Mouse (Mus musculus) right cerebral cortex, postnatal 4 days (tissue): ENCODE measurements around the gene Tbxa2r.
A peak's percentile ranks its signal among the peaks of the same experiment; 100 is the strongest.

Source experiments
- DNase-seq: peaks from one replicate; pipeline ENCODE4 v3.0.0-alpha.2; 2022

The Tbxa2r gene

DNA sequence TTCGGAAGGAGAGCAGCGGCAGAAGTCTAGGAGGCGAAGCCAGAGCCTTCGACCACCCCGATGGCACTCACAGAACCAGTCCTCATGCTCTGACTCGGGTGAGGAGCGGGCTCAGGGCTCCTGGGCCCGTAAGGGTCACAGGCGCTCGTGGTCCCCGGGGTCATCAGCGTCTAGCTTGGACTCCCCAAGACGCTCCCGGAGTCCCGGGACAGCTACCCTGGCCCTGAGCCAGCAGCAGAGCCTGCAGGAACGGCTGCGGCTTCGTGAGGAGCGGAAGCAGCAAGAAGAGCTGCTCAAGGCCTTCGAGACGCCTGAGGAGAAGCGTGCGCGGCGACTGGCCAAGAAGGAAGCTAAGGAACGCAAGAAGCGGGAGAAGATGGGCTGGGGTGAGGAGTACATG lies 6.1 kb upstream of the Tbxa2r start:
- no peak for DNase-seq

GRCm38 (mm10) chr10:81323141-81323775 lies 5.3 kb upstream of the Tbxa2r start:
- no peak for DNase-seq

GRCm38 (mm10) chr10:81323791-81324530 lies 4.6 kb upstream of the Tbxa2r start:
- no peak for DNase-seq

DNA sequence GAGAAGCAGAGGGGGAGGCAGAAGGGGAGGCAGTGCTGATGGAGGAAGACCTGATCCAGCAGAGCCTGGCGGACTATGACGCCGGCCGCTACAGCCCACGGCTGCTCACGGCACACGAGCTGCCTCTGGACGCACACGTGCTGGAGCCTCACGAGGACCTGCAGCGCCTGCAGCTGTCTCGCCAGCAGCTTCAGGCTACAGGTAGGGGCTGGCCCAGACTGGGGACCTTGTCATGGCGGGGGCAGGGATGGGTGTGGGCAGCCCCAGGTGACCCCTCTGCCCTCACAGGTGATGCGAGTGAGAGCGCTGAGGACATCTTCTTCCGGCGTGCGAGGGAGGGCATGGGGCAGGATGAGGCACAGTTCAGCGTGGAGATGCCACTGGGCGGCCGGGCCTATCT lies 3.4 kb upstream of the Tbxa2r start:
- DNase-seq: no peak

DNA sequence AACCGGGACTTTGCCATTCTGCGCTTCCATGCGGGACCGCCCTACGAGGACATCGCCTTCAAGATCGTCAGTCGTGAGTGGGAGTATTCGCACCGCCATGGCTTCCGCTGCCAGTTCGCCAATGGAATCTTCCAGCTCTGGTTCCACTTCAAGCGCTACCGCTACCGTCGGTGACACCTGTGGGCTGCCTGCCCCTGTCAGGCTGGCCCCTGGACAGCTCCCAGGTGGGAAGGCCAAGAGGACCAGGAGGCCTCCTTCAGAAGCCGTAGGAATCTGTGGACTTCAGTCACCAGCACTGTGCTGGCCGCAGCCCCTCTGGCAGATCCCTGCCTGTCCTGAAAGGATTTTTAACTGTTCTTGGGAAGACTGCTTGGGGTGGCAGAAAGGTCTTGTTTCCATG lies 2.8 kb upstream of the Tbxa2r start:
- no peak for DNase-seq

DNA sequence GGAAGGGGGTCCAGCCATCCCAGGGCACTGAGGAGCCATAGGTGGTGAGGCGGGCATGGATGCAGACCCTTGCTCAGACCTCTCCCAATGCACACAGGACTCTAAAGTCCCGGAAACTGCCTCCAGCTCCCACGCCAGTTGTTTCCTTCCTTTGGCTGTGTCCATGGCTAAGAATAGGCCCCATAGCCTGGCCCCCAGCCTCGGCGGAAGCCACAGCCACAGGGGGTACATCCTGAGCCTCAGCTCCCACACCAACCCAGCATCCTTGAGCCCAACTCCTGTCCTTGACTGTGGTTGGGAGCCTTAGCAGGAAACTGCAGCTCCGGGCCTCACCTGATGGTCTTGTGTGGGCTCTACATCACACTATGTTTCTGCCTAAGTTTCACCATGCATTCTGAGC lies 1.7 kb upstream of the Tbxa2r start:
- no peak for DNase-seq

GRCm38 (mm10) chr10:81327959-81328358 lies 572 bp upstream of the Tbxa2r start:
- no peak for DNase-seq

DNA sequence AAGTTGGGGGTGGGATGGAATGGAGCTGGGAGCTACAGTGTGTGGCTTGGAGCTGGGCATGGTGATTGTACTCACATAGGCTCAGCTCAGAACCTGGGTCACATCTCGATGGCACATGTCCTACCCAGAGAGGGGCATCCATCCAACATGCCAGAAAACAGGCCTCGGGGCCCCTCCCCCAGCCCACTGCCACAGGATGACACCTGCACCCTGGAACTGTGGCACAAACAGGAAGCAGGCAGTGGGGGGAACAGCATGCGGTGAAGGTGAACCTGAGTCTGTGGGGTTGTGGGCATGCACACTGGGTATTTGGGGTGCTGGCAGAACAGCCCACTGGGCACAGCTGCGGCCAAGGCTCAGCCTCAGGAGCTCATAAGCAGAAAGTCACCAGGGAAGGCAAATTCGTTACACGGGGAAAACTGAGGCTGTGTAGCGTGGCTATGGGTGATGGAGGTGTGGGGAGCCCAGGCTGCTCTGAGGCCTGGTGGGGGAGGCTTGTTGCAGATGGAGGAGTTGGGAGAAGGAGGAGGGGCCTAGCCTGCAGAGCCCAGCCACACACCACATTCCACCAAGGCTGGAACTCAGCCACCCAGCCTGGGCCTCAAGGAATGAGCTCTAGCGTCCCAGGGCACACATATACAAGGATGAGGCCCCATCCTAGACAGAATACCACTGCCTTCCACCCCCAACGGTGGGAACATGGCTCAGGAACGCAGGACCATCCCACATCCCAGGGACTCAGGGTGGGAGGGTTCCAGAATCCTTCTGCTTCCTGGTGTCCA lies 854 bp downstream of the Tbxa2r start:
- DNase-seq: no peak

DNA sequence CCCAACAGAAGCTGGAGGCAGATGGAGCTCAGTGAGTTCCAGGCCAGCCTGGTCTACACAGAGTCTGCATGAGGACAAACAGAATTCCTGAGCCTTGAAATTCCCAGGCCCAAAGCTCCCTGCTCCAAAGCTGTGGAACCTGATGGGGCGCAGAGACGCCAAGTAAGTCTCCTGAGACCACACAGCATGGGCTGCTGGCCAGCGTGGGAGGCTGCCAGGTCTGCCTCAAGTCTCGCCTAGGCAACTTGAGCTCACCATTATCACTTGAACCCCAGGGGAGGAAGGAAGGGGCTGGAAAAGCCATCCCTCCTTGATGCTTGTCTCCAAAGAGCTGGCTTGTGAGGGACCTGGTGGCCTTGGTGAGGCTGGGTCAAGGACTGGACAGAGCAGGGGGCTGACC lies 1.5 kb downstream of the Tbxa2r start:
- DNase-seq: no peak

DNA sequence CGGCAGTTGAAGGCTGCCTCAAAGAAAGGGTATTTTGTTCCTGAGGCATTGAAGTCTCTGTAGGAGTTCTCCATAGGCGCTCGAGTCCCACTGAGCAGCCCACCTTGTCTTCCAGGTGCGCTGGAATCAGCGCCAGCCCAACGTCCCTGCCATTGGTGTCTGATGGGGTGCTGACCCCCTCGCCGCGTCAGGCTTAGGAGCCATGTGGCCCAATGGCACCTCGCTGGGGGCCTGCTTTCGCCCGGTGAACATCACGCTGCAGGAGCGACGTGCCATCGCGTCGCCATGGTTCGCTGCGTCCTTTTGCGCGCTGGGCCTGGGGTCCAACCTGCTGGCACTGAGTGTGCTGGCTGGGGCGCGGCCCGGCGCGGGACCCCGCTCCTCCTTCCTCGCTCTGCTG lies 3.7 kb downstream of the Tbxa2r start:
- DNase-seq: no peak

DNA sequence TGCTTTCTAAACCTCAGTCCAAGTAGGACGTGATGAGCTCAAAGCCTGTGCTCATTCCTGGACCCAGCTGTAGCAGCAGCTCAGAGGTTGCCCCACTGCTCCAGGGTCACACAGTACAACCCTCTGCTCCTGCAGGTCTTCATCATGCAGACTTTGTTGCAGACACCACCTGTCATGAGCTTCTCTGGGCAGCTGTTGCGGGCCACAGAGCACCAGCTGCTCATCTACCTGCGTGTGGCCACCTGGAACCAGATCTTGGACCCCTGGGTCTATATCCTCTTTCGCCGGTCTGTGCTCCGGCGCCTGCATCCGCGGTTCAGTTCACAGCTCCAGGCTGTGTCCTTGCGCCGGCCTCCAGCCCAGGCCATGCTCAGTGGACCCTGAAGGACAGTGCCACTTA lies 5.8 kb downstream of the Tbxa2r start:
- DNase-seq: no peak

DNA sequence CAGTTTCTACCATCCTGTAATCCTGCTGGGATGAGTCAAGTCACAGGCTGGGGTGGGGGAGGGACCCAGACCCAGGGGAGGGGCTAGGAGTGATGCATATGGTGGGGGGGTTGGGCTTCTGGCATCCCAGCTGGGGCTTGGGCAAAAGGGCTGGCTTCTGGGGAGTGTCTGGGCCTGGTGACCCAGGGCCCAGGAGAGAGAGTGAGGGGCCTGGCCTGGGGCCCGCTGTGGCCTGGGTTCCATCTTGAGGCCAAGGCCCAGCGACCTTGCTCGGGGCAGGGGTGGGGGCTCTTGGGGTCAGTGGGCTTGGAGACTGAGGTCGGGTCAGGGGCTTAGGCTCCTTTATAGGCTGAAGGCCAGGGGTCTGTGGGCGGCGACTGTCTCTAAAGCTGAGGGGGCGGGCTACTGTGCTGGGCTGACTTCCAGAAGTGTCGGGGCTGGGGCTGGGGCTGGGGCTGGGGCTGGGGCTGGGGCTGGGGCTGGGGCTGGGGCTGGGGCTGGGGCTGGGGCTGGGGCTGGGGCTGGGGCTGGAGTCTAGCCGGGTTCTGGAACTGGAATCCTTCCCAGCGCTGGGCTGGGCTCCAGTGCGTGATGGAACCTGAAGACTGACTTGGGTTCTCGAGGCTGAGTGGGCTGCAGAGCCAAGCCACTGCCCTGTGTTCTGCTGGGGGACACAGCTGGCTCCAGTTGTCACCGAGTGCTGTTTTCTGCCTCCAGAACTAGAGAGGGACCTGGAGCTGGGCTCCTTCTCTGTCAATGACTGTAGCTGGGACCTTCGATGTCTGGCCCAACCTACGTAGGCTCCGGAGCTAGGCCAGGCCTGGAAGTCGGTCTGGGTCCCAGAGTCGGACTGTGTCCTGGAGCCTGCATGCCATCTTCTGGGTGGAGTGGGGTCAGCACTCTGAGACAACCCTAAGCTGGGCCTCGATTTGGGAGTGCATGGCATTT lies 7.1 kb downstream of the Tbxa2r start:
- DNase-seq: no peak

- no peak for DNase-seq
Observed at GRCm38 (mm10) chr10:81336558-81336957, 8.0 kb downstream of the Tbxa2r start.

DNA sequence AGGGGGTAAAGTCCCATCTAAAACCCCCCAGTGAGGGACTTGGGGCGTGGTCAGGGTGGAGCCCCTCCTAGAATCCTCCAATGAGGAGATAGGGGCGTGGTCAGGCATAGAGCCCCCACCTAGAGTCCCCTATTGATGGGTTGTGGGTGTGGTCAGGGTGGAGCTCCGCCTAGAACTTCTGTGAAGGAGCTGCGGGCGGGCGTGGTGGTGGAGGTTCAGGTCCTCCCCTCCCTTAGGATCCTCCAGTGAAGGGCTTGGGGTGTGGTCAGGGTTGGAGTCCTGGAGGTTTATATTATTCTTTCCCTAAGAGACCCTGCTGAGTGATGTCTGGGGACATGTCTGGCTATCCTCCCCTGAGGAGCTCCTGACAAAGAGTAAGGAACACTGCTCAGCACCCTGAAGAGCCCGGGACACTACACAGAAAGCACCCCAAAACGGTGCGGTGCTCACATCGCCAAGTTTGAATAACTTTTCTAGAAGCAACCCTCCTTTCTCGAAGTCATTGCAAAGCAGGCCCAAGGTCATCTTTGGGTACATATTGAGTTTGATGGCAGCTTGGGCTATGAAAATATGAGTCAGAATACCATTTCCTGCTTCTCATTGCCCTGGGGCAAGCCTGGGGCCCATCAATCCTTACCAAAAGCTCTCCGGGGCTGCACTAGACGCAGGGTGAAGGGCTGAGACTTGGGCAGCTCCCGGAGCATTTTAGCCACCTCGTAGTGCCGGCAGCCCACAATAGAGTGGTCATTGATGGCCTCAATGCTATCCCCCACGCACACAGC lies 12.2 kb downstream of the Tbxa2r start:
- no peak for DNase-seq

- peak; percentile 70 for DNase-seq
Observed at GRCm38 (mm10) chr10:81341333-81341949, 12.9 kb downstream of the Tbxa2r start.

- no peak for DNase-seq
Observed at GRCm38 (mm10) chr10:81342686-81343505, 14.4 kb downstream of the Tbxa2r start, which contains the start of gene Gipc3. TSS of gene Gipc3 (minus strand) at chr10:81343266.

- no peak for DNase-seq
Observed at GRCm38 (mm10) chr10:81344421-81345161, 16.1 kb downstream of the Tbxa2r start.

DNA sequence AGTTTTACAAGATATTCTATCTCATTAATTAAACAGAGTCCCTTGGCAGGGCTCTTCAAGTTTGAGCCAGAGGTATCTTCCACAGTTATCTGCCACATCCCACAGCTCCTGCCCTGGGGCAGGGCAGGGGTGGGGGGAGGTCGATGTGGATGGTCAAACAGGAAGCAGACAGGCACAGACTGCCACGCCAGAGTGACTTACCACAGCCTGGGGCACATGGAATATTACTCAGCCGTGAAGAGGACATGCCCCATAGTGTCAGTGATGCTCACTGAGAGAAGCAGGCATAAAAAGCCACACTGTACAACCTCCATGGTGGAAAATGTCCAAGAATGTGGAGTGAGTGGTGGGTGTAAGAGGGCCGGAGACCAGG lies 16.6 kb downstream of the Tbxa2r start:
- DNase-seq: no peak

DNA sequence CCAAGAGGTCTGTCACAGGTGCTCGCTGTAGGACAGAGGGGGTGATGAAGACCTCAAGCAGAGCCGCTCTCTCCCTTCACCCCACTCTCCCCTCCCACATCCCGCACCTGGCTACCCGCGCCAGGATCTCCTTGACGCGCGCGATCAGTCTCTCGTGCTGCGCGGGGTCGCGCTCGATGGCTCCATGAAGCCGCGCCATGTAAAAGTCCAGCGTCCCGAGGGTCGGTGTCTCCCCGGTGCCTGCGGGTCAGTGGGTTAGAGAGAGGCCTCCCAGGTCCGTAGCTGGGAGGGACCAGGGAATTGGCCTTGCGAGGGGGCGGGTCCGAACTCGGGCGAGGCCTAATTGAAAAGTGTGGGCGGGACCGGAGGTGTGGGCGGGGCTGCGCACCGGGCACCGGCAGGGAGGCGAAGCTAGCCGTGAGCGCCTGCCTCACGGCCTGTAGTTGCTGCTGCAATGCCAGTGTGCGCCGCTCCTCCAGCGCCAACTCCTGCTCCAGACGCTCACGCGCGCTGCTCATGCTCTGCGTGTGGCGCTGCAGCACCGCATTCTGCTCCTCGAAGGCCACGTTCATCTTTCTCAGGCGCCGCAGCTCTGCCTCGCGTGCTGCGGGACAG lies 18.0 kb downstream of the Tbxa2r start:
- DNase-seq: peak; percentile 69
